Mouse (Mus musculus) CH12.LX (cell line): ENCODE results near the gene Pitx1.

ENCODE experiments used
- CTCF ChIP-seq, 2 experiments: IDR thresholded peaks in 1 of 2; conservative IDR thresholded peaks in 1 of 2; 2 replicates each; pipeline ENCODE4 v1.5.1; 2011 to 2012; ENCODE audit warnings: low read depth in 2 of 2, low read length in 2 of 2, improper control_type of control experiment in 1 of 2, inconsistent platforms in 1 of 2, mild to moderate bottlenecking in 1 of 2, moderate library complexity in 1 of 2
- EP300 ChIP-seq: IDR thresholded peaks from 2 replicates; pipeline ENCODE4 v1.6.1; 2011; ENCODE audit warnings: low read length, improper control_type of control experiment
- ETS1 ChIP-seq: conservative IDR thresholded peaks from 2 replicates; pipeline ENCODE4 v1.6.1; 2012; ENCODE audit warnings: low read depth, mild to moderate bottlenecking, inconsistent platforms, low read length, improper control_type of control experiment, moderate library complexity
- MAFK ChIP-seq: IDR thresholded peaks from 2 replicates; pipeline ENCODE4 v1.6.1; 2011; ENCODE audit warnings: low read length, improper control_type of control experiment; ENCODE audit not compliant: insufficient replicate concordance
- MAX ChIP-seq: IDR thresholded peaks from 2 replicates; pipeline ENCODE4 v1.6.1; 2011; ENCODE audit warnings: low read length, improper control_type of control experiment
- MAZ ChIP-seq: IDR thresholded peaks from 2 replicates; pipeline ENCODE4 v1.6.1; 2012; ENCODE audit warnings: low read depth, mild to moderate bottlenecking, inconsistent platforms, low read length, improper control_type of control experiment, moderate library complexity
- MYC ChIP-seq: IDR thresholded peaks from 2 replicates; pipeline ENCODE4 v1.6.1; 2011; ENCODE audit warnings: low read depth, mild to moderate bottlenecking, improper control_type of control experiment, low read length
- POLR2A ChIP-seq: IDR thresholded peaks from 2 replicates; pipeline ENCODE4 v1.6.1; 2011; ENCODE audit warnings: low read depth, mild to moderate bottlenecking, improper control_type of control experiment, low read length
- RCOR1 ChIP-seq: conservative IDR thresholded peaks from 2 replicates; pipeline ENCODE4 v1.6.1; 2012; ENCODE audit warnings: low read depth, mild to moderate bottlenecking, inconsistent platforms, low read length, improper control_type of control experiment
- SMC3 ChIP-seq: IDR thresholded peaks from 2 replicates; pipeline ENCODE4 v1.6.1; 2011; ENCODE audit warnings: low read depth, low read length, improper control_type of control experiment
- USF2 ChIP-seq: conservative IDR thresholded peaks from 2 replicates; pipeline ENCODE4 v1.6.1; 2011; ENCODE audit warnings: low read depth, low read length, improper control_type of control experiment
- ZC3H11A ChIP-seq: IDR thresholded peaks from 2 replicates; pipeline ENCODE4 v1.6.1; 2012; ENCODE audit warnings: low read depth, mild to moderate bottlenecking, inconsistent platforms, low read length, improper control_type of control experiment
- ZMIZ1 ChIP-seq: IDR thresholded peaks from 2 replicates; pipeline ENCODE4 v1.6.1; 2012; ENCODE audit warnings: low read depth, mild to moderate bottlenecking, inconsistent platforms, low read length, improper control_type of control experiment

DNA sequence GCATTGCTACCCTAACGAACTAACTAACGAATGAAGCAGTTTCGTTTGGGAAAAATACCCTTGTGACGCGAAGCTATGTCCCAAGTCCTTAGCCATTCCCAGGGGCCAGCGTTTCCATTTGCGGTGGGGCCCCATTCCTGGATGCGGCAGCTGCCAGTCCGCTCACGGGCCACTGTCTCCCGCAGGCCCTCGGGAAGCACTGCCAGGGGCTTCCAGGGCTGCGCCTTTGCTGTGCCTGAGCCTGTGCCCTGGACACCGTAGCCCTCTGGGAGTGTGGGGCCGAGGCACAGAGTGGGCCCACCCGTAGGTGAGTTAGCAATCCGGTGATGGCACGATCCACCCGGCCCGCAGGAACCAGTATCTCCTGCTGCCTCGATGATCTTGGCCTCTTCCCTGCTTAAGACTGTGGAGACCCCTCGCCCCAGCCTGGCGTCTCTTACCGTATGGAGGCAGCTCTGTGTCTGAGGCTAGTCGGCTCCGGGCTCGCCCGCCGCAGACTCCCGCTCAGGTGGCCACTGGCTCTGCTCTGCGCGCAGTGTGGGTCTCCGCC lies 369 bp downstream of the Pitx1 start:
- TF ChIP-seq CTCF (conservative IDR thresholded peaks at IDR 0.05 in 1 of 2, IDR thresholded peaks at IDR 0.05 in 1 of 2; ENCODE audit: low read depth in 2 of 2, low read length in 2 of 2) (no peak), ZC3H11A (no peak), MAZ (no peak), POLR2A (no peak), ETS1 (no peak), MAX (no peak), RCOR1 (no peak), MYC (no peak), ZMIZ1 (no peak), EP300 (no peak), USF2 (no peak), MAFK (no peak), SMC3 (no peak)
